Mouse (Mus musculus): Measurements from ENCODE around the gene Gm9758.
A peak's percentile ranks its signal among the peaks of the same experiment; 100 is the strongest.
"Not testable (repeated sequence)": the region's sequence is repeated elsewhere in the genome, so short reads cannot be mapped to it uniquely, and the experiment has no call there.

Gm9758 gene

DNA sequence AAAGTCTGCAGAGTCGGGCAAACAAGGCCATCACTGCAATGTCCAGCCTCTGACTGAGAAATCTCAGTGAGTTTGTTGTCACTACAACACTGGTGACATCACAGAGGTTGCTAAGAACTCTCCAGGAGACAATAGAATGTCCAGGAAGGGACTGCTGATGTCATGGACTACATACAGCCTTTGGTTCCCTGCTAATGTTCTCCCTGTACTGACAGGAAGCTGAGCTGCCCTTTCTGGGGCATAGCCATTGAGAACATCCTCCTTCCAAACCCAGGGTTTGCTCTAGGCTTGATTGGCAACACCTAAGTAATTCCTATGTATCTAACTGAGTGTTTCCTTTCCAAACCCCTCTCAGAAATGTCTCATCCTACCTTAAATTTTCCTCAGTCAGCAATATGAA is at the start of gene Gm9758:
Gm9758 (minus strand) TSS at position 101 of the 400 bp plus-strand sequence.
- DNase-seq, result not testable (repeated sequence)

GRCm38 (mm10) chr5:14963821-14964220 is 49.1 kb upstream of the Gm9758 start:
- not testable (repeated sequence) for DNase-seq

GRCm38 (mm10) chr5:14961502-14961901 is 46.8 kb upstream of the Gm9758 start:
- DNase-seq, result not testable (repeated sequence)

GRCm38 (mm10) chr5:14955928-14956706 is 41.4 kb upstream of the Gm9758 start:
- DNase-seq, result not testable (repeated sequence)

- not testable (repeated sequence) for DNase-seq
These were observed 38.9 kb upstream of the Gm9758 start for GRCm38 (mm10) chr5:14953587-14953986.

- DNase-seq, result not testable (repeated sequence)
These were observed 38.0 kb upstream of the Gm9758 start for GRCm38 (mm10) chr5:14952749-14953148.

GRCm38 (mm10) chr5:14951822-14952221 is 37.1 kb upstream of the Gm9758 start:
- DNase-seq, result not testable (repeated sequence)

DNA sequence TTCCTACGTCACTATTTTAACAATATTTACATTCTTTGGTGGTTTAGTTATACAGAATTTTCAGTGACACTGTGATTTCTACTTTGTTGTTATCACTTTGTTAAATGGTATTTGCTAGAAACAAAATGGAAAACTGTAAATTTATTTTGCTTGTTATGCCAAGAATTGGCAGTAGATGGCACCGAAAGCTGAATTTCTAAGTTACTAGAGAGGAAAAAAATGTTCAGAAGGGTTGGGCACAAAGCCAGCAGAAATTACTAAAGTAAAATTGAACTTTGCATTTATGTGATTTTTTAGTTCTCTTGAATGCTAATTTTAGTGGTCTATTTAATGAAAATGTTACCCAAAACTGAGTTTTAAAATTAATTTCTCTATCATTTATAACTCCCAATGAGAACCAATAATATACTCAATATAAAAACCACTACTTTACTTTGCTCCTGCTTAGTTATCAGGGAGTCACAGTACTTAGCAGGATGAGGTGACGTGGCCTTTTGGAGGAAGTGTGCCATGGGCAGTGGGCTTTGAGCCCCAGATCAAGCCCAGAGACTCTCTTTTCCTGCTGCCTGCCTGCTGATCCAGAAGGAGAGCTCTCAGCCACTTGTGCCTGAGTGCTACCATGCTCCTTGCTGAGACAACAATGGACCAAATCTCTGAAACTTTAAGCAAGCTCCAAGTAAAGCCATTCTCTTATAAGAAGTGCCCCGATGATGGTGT is 32.9 kb upstream of the Gm9758 start:
- DNase-seq, result not testable (repeated sequence)

GRCm38 (mm10) chr5:14945524-14945923 is 30.8 kb upstream of the Gm9758 start:
- not testable (repeated sequence) for DNase-seq

GRCm38 (mm10) chr5:14941043-14941442 is 26.3 kb upstream of the Gm9758 start:
- DNase-seq, result not testable (repeated sequence)

GRCm38 (mm10) chr5:14938329-14938728 is 23.6 kb upstream of the Gm9758 start, which contains the start of gene Speer4e:
Speer4e (minus strand) TSS chr5:14938429.
- not testable (repeated sequence) for DNase-seq

DNA sequence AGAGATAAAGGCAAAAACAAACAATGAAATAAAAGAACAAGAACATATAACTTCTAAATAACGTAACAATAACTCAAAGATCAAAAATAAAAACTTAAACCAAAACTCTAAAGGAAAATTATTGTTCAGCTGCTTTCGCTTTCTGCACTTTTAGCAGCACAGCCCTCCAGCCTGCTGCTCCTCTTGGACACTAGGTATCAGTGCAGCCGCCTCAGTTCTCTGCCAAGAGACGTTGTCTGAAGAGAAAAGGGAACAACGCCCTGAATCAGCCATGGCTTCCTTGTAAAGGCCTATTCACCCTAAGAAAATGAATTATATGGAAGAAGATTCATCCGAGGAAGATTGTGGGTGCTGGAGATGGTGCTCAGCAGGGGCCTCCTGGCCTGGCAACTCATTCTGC is 19.0 kb upstream of the Gm9758 start:
- DNase-seq, result not testable (repeated sequence)

DNA sequence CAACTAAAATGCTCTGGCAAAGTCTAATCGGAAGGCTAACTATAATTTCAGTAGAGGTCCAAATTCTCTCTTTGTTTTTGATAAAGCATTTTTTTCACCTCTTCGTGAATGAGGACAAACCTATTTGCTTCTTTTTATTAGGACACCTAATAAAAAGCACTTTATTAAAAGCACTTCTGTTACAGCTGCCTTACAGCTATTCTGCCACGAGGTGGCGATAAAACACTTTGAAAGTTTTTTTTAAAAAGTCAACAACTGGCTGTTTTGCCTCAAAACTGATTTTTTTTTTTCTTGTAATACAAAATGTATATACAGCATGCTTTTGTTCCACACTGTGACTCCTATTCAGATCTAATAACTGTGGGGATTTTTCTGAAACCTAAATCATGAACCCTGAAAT is 12.3 kb upstream of the Gm9758 start:
- DNase-seq, result not testable (repeated sequence)

- not testable (repeated sequence) for DNase-seq
These were observed 338 bp downstream of the Gm9758 start for GRCm38 (mm10) chr5:14914361-14914760.

DNA sequence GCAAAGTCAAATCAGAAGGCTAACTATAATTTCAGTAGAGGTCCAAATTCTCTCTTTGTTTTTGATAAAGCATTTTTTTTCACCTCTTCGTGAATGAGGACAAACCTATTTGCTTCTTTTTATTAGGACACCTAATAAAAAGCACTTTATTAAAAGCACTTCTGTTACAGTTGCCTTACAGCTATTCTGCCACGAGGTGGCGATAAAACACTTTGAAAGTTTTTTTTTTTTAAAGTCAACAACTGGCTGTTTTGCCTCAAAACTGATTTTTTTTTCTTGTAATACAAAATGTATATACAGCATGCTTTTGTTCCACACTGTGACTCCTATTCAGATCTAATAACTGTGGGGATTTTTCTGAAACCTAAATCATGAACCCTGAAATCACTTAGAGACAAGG is 11.2 kb downstream of the Gm9758 start:
- DNase-seq, result not testable (repeated sequence)

DNA sequence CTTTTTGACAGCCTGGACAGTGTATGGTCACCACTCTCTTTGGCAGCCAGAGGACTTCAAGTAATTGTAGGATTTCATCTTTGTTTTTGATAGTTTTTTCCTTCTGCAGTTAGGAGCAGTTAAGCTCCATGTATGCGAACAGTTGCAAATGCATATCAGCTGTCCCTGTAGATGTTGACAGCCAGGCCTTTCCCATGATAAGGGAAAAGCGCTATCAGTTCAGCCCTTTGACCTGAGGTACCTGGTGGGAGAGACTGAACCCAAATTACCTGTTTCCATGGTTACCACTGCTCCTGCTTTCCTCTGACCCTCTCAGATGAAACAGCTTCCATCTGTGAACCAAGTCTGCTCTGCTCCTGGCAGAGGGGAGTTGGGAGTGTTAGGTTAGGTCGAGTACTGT is 22.5 kb downstream of the Gm9758 start:
- no peak for DNase-seq

- DNase-seq, result peak; percentile 26
These were observed 29.4 kb downstream of the Gm9758 start for GRCm38 (mm10) chr5:14885291-14885690.

All from lung, postnatal 36 days (tissue).